Mouse (Mus musculus) mouse embryonic stem cell (cell line): ENCODE data around the gene Fgf15.

Source experiments
- in situ Hi-C, 2 experiments: fragments of 300-500 bp; cut with MboI; formaldehyde crosslinking; loops; 1 replicate in 1 of 2; 3 replicates in 1 of 2; pipeline ENCODE4 v1.14.3; 2019 to 2020; ENCODE audit warnings: low sequenced_read_pairs in 2 of 2, low pct_unique_long_range_greater_than_20kb in 1 of 2, mixed read lengths in 1 of 2; ENCODE audit not compliant: unreplicated experiment in 1 of 2

The Fgf15 gene

GRCm38 (mm10) chr7:144883106-144883505 lies 13.2 kb upstream of the Fgf15 start:
- in situ Hi-C loops, result loop anchor here in 1 of 2 experiments (5.0 kb wide), 1 partner anchor 36 kb away; the partner anchor contains the start of gene Fgf4

GRCm38 (mm10) chr7:144887672-144888071 lies 8.7 kb upstream of the Fgf15 start:
- in situ Hi-C loops, result no loop called here

GRCm38 (mm10) chr7:144888564-144889299 lies 7.6 kb upstream of the Fgf15 start:
- in situ Hi-C loops, result no loop called here

GRCm38 (mm10) chr7:144890661-144891060 lies 5.7 kb upstream of the Fgf15 start:
- in situ Hi-C loops, result loop anchor here (5.0 kb wide), 1 partner anchor 98 kb away; no protein-coding TSS in a partner anchor

- in situ Hi-C loops, result loop anchor here (5.0 kb wide), 1 partner anchor 100 kb away; no protein-coding TSS in a partner anchor
Observed at GRCm38 (mm10) chr7:144891863-144892262, 4.5 kb upstream of the Fgf15 start.

GRCm38 (mm10) chr7:144892322-144892721 lies 4.0 kb upstream of the Fgf15 start:
- in situ Hi-C loops, result loop anchor here (5.0 kb wide), 1 partner anchor 100 kb away; no protein-coding TSS in a partner anchor

GRCm38 (mm10) chr7:144894191-144894590 lies 2.1 kb upstream of the Fgf15 start:
- in situ Hi-C loops, result loop anchor here (5.0 kb wide), 1 partner anchor 102 kb away; no protein-coding TSS in a partner anchor

GRCm38 (mm10) chr7:144894706-144895105 lies 1.6 kb upstream of the Fgf15 start:
- in situ Hi-C loops, result loop anchor here (5.0 kb wide), 2 partner anchors 52 to 102 kb away; no protein-coding TSS in a partner anchor

- in situ Hi-C loops, result loop anchor here in 1 of 2 experiments (5.0 kb wide), 1 partner anchor 53 kb away; no protein-coding TSS in a partner anchor
Observed at GRCm38 (mm10) chr7:144895305-144896111, 823 bp upstream of the Fgf15 start.

- in situ Hi-C loops, result loop anchor here in 1 of 2 experiments (5.0 kb wide), 1 partner anchor 56 kb away; no protein-coding TSS in a partner anchor
Observed at GRCm38 (mm10) chr7:144898506-144898905, 2.2 kb downstream of the Fgf15 start.

- in situ Hi-C loops, result loop anchor here (5.0 to 10.0 kb wide), 2 partner anchors 321 to 323 kb away; partner anchors contain the start of gene Fadd (in 2 of the 2)
Observed at GRCm38 (mm10) chr7:144905514-144905913, 9.2 kb downstream of the Fgf15 start.

GRCm38 (mm10) chr7:144906708-144907397 lies 10.5 kb downstream of the Fgf15 start:
- in situ Hi-C loops, result loop anchor here (5.0 to 10.0 kb wide), 2 partner anchors 322 to 325 kb away; partner anchors contain the start of gene Fadd (in 2 of the 2)

GRCm38 (mm10) chr7:144907793-144908192 lies 11.5 kb downstream of the Fgf15 start:
- in situ Hi-C loops, result loop anchor here (5.0 to 10.0 kb wide), 2 partner anchors 323 to 325 kb away; partner anchors contain the start of gene Fadd (in 2 of the 2)

- in situ Hi-C loops, result loop anchor here (5.0 to 10.0 kb wide), 2 partner anchors 324 to 326 kb away; partner anchors contain the start of gene Fadd (in 2 of the 2)
Observed at GRCm38 (mm10) chr7:144908705-144909104, 12.4 kb downstream of the Fgf15 start.

- in situ Hi-C loops, result no loop called here
Observed at GRCm38 (mm10) chr7:144911121-144911520, 14.8 kb downstream of the Fgf15 start.

GRCm38 (mm10) chr7:144912897-144913296 lies 16.6 kb downstream of the Fgf15 start:
- in situ Hi-C loops, result no loop called here

GRCm38 (mm10) chr7:144914296-144914947 lies 18.1 kb downstream of the Fgf15 start:
- in situ Hi-C loops, result no loop called here
